Mouse (Mus musculus): ENCODE data around the gene Atp5j2. TPM values are rescaled to one million over a fixed set of nuclear protein-coding genes. Genes with fewer than 3 reads are reported as not detected.

The Atp5j2 gene
- polyA plus RNA-seq (2017; shearing (Covaris generic)): 373 TPM

DNA sequence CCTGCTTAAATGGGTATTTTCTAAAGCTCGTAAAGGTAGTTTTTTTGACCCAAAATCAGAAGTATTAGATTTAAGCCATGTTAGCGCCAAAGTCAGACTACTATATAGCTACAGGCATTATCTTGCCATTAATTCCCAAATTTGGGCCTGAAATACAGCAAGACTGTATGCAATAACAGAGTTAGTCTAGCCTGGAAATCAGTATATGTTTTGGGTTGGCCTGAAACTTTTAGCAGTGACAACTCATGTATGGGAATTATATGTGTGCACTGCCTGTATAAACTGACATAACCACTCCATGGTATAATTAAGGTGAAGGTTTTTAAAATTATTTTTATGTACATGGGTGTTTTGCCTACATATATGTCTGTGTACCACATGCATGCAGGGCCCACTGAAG lies at the start of gene Atp5j2:
TSS of gene Atp5j2 (minus strand) at position 101 of the 400 bp plus-strand sequence.

GRCm38 (mm10) chr5:145231367-145231871 lies 39.6 kb upstream of the Atp5j2 start, which contains the start of gene Zfp655:
TSS of gene Zfp655 (plus strand) at chr5:145231715.

DNA sequence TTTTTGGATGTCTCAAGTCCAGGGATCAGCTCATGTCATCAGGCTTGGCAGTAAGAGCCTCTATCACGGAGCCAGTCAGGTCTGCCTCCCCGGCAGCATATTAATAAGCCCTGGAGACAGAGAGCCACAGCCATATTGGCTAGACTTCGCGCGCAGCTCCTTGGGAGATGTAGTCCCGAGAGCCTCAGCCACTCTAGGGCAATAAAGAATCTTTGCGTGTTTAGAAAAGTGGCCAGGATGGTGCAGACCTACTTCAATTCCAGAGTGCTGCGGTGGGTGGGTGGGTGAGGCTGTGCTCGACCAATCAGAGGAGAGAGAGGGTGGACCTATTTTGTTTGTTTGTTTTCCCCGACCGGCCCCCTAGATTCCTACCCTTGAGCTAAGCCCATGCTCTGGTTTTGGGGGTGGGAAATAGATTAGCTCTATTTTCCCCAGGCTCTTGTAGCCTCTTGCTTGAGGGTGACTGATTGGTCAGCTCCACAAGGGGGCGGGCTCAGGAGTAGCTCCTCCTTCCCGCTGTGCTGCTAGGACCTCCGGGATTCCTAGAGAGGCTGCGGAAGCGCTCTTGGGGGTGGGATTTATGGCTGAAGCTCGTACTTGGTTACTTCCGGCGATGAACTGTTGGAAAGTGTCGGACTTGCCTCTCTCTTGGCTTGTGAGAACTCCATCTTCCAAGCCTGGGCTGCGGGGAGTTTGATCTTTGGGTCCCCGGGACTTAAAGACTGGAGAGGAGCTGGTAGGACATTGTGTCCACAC lies 12.3 kb upstream of the Atp5j2 start, which contains the start of gene Zkscan5:
TSS of gene Zkscan5 (plus strand) at position 627 of the 756 bp plus-strand sequence.

DNA sequence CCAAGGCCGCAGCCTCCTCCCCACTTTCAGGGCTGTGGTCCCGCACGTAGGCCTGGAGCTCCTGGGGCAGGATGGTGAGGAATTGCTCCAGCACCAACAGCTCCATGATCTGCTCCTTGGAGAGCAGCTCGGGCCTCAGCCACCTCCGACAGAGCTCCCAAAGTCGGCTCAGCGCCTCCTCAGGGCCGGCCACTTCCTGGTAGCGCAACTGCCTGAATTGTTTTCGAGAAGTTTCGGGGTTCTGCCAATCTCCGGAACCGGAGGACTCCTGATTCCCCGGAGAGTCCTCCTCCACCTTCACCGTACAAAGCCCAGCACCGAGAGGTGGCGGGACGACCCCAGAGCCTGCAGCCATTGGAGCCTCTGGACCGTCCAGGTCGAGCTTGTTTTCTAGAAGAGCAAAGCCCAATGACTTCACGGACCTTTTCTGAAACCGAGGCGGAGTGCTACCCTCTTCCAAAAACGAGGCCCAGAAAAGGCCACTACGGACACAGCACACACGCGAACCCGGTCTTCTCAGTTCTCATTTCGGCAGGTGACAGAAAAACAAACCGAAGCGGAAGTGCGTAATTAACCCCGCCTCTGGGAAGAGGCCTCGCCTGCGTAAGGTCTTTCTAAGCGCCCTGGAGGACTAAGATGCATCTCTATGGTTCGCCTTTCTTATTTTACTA lies 9.6 kb upstream of the Atp5j2 start, which contains the start of gene Zkscan14:
TSS of gene Zkscan14 (minus strand) at position 548 of the 671 bp plus-strand sequence.

GRCm38 (mm10) chr5:145166536-145167305 lies 25.1 kb downstream of the Atp5j2 start, which contains the start of the genes Ptcd1 and Cpsf4:
TSS of gene Ptcd1 (minus strand) at chr5:145167108.
TSS of gene Cpsf4 (plus strand) at chr5:145167213.

DNA sequence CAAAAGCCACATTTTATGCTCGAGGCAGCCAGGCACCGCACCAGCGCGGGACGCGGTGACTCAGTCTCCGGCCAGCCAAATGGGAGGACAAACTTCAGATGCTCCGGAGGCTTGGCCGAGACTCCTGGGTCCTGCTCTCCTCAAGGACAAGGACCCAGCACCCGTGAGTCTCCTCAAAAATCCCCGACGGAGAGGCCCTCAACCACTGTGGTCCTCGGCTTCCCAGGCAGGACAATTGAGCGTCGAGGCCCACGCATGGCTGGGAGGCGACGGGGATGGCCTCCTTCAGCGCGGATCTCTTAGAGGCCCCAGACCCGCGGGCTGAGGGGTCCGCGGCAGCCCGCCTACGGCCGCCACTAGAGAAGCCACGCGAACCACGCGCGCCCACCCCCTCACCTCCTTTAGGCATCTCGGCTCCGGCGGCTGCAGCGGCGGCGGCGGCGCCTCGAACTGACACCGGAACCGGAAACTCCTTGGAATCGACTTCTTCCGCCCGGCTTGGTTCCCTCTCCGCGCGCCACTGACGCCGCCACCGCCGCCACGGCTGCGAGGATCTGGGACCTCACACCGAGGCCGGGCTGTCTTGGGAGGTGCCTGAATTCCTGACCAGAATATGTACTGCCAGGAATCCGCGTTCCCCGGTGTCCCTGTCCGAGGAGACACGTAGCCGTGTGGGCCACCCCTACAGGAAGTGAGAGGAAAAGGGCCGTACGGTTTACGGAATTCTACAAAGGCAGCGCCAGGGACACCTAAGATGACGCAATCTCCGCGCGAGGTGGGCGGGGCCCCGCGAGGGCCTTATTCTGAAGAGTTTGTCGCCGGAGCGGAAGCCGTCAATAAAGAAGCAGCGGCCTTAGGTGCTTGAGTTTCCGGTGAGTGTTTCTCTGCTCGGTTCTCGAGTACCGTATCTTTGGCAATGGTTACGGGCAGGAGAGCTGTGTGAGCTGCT lies 52.0 kb downstream of the Atp5j2 start, which contains the start of the genes Pdap1 and Bud31:
TSS of gene Pdap1 (minus strand) at position 668 of the 949 bp plus-strand sequence.
TSS of gene Bud31 (plus strand) at position 792 of the 949 bp plus-strand sequence.

Other genes with a start within 250 kb of the Atp5j2 start
- 40.0 TPM for gene Smurf1, start 226.2 kb downstream of the Atp5j2 start, polyA plus RNA-seq (2017; shearing (Covaris generic))
- not detected for gene Gm4871, start 159.3 kb downstream of the Atp5j2 start, polyA plus RNA-seq (2017; shearing (Covaris generic))
- not detected for gene 1700018F24Rik, start 149.1 kb downstream of the Atp5j2 start, polyA plus RNA-seq (2017; shearing (Covaris generic))
- 73.3 TPM for gene Arpc1a, start 108.2 kb downstream of the Atp5j2 start, polyA plus RNA-seq (2017; shearing (Covaris generic))
- not detected for gene Kpna7, start 108.0 kb downstream of the Atp5j2 start, polyA plus RNA-seq (2017; shearing (Covaris generic))
- 1,015 TPM for gene Arpc1b, start 77.8 kb downstream of the Atp5j2 start, polyA plus RNA-seq (2017; shearing (Covaris generic))
- 52.6 TPM for gene Pdap1, start 51.8 kb downstream of the Atp5j2 start, polyA plus RNA-seq (2017; shearing (Covaris generic))
- gene Bud31, start 51.7 kb downstream of the Atp5j2 start, polyA plus RNA-seq (2017; shearing (Covaris generic)): 167 TPM
- 26.4 TPM for gene Ptcd1, start 25.0 kb downstream of the Atp5j2 start, polyA plus RNA-seq (2017; shearing (Covaris generic))
- gene Cpsf4, start 24.8 kb downstream of the Atp5j2 start, polyA plus RNA-seq (2017; shearing (Covaris generic)): 40.7 TPM
- 25.8 TPM for gene Zkscan14, start 9.8 kb upstream of the Atp5j2 start, polyA plus RNA-seq (2017; shearing (Covaris generic))
- gene Zkscan5, start 12.5 kb upstream of the Atp5j2 start, polyA plus RNA-seq (2017; shearing (Covaris generic)): 7.1 TPM
- gene Zfp655, start 39.7 kb upstream of the Atp5j2 start, polyA plus RNA-seq (2017; shearing (Covaris generic)): 48.5 TPM
- gene Zscan25, start 88.4 kb upstream of the Atp5j2 start, polyA plus RNA-seq (2017; shearing (Covaris generic)): 1.1 TPM
- gene Cyp3a57, start 153.2 kb upstream of the Atp5j2 start, polyA plus RNA-seq (2017; shearing (Covaris generic)): not detected